Mouse (Mus musculus) intestine, embryonic 14.5 days (tissue): ENCODE data around the gene Scd2. TPM values are rescaled to one million over a fixed set of nuclear protein-coding genes. Genes with fewer than 3 reads are reported as not detected.
"Not testable (repeated sequence)": the region's sequence is repeated elsewhere in the genome, so short reads cannot be mapped to it uniquely, and the experiment has no call there.

Source experiments
- ATAC-seq: fragments of 200-750 bp; cut with Nextera tagmentation; replicated peaks from 2 replicates; pipeline ENCODE4 v1.8.0; 2017; ENCODE audit warnings: low read depth, moderate number of reproducible peaks, moderate TSS enrichment, moderate library complexity; ENCODE audit not compliant: low FRiP score, low TSS enrichment
- DNase-seq: peaks from one replicate; pipeline ENCODE4 v3.0.0-alpha.2; 2018; ENCODE audit warnings: low spot score
- H3K27ac ChIP-seq: fragments of 300-500 bp; sonication (generic); 2 replicates; pipeline ENCODE4 v1.5.1; 2014; ENCODE audit warnings: low read depth, mild to moderate bottlenecking, control low read depth
- H3K27me3 ChIP-seq: fragments of 300-500 bp; sonication (generic); replicated peaks from 2 replicates; pipeline ENCODE4 v1.6.1; 2014; ENCODE audit warnings: low read length, control low read depth; ENCODE audit not compliant: control insufficient read depth, insufficient read depth
- H3K36me3 ChIP-seq: fragments of 300-500 bp; sonication (generic); 2 replicates; pipeline ENCODE4 v1.6.1; 2014; ENCODE audit warnings: low read length, control low read depth; ENCODE audit not compliant: control insufficient read depth, insufficient read depth
- H3K4me1 ChIP-seq: fragments of 300-500 bp; sonication (generic); replicated peaks from 2 replicates; pipeline ENCODE4 v1.6.1; 2014; ENCODE audit warnings: low read length, control low read depth, mixed read lengths; ENCODE audit not compliant: control insufficient read depth, insufficient read depth
- H3K4me2 ChIP-seq: fragments of 300-500 bp; sonication (generic); 2 replicates; pipeline ENCODE4 v1.6.1; 2014; ENCODE audit warnings: low read length
- H3K4me3 ChIP-seq: fragments of 300-500 bp; sonication (generic); 2 replicates; pipeline ENCODE4 v1.5.1; 2014; ENCODE audit warnings: low read depth, low read length, control low read depth, mixed read lengths
- H3K9ac ChIP-seq: fragments of 300-500 bp; sonication (generic); 2 replicates; pipeline ENCODE4 v1.6.1; 2014; ENCODE audit warnings: mild to moderate bottlenecking, low read length
- H3K9me3 ChIP-seq: fragments of 300-500 bp; sonication (generic); 2 replicates; pipeline ENCODE4 v1.6.1; 2016; ENCODE audit warnings: low read length, control low read depth; ENCODE audit not compliant: control insufficient read depth
- WGBS: fragments of 180-500 bp; shearing (Covaris S2); extraction: QIAGEN DNeasy Blood & Tissue Kit; methylation state at CpG from one replicate; pipeline ENCODE4 v1.1.7; 2014; 5-methylcytosine and 5-hydroxymethylcytosine counted together
- polyA plus RNA-seq: library from polyadenylated mRNA; unstranded; fragments of >200 nt; fragmentation: Nextera tagmentation; extraction: Ambion mirVana; gene quantifications from 2 replicates; pipeline ENCODE4 v1.2.1, GENCODE M21; 2014

Gene Scd2
- polyA plus RNA-seq, 1 experiment from 2014 or later = 386 TPM

GRCm38 (mm10) chr19:44280755-44281154 is 12.7 kb upstream of the Scd2 start:
- no peak for ATAC-seq
- peak; percentile 63 for DNase-seq
- no peaks in the 10 kb centered on the region for H3K9me3 ChIP-seq
- no peaks in the 10 kb centered on the region for H3K27me3 ChIP-seq
- no peak overlapping the region for H3K9ac ChIP-seq
- peak overlapping the region; percentile 25 for H3K27ac ChIP-seq
- H3K4me3 ChIP-seq = no peak overlapping the region
- H3K36me3 ChIP-seq = no peaks in the 10 kb centered on the region
- H3K4me1 ChIP-seq = peaks cover 40% of the 10 kb centered on the region
- 8% methylated on average over 6 of the region's 6 CpGs for WGBS
- no peak overlapping the region for H3K4me2 ChIP-seq

GRCm38 (mm10) chr19:44281825-44282447 is 11.5 kb upstream of the Scd2 start:
- H3K36me3 ChIP-seq, H3K9ac ChIP-seq, ATAC-seq, H3K9me3 ChIP-seq, DNase-seq, H3K4me2 ChIP-seq, H3K27me3 ChIP-seq, H3K4me3 ChIP-seq: not testable (repeated sequence)
- H3K27ac ChIP-seq = peak overlapping the region; percentile 68
- WGBS = 60% methylated on average over 1 of the region's 1 CpGs
- peaks cover 48% of the 10 kb centered on the region for H3K4me1 ChIP-seq

GRCm38 (mm10) chr19:44282534-44283156 is 10.8 kb upstream of the Scd2 start:
- Histone ChIP-seq H3K4me1 (peaks cover 55% of the 10 kb centered on the region), H3K9ac (no peak overlapping the region), H3K36me3 (no peaks in the 10 kb centered on the region), H3K27me3 (no peaks in the 10 kb centered on the region), H3K4me2 (no peak overlapping the region), H3K4me3 (no peak overlapping the region), H3K27ac (peak overlapping the region; percentile 91), H3K9me3 (no peaks in the 10 kb centered on the region)
- no peak for ATAC-seq
- 28% methylated on average over 9 of the region's 9 CpGs for WGBS
- no peak for DNase-seq

- H3K9ac ChIP-seq = peak overlapping the region; percentile 46
- 29% methylated on average over 15 of the region's 15 CpGs for WGBS
- no peak for DNase-seq
These were observed 10.1 kb upstream of the Scd2 start for GRCm38 (mm10) chr19:44283157-44284024.

GRCm38 (mm10) chr19:44284025-44284695 is 9.3 kb upstream of the Scd2 start:
- under 1% methylated on average over 36 of the region's 38 CpGs for WGBS
- peak overlapping the region; percentile 91 for H3K27ac ChIP-seq
- H3K36me3 ChIP-seq = no peaks in the 10 kb centered on the region
- H3K9me3 ChIP-seq = no peaks in the 10 kb centered on the region
- peaks cover 57% of the 10 kb centered on the region for H3K4me1 ChIP-seq
- peak overlapping the region; percentile 76 for H3K4me2 ChIP-seq
- H3K4me3 ChIP-seq = peak overlapping the region; percentile 43
- H3K27me3 ChIP-seq = no peaks in the 10 kb centered on the region
- H3K9ac ChIP-seq = peak overlapping the region; percentile 55
- ATAC-seq (peak; percentile 99), DNase-seq (peak; percentile 95)

More at GRCm38 (mm10) chr19:44283157-44284024, 10.1 kb upstream of the Scd2 start:
- ATAC-seq = 0 out of 2 replicates have a peak, but pooled peaks have one; percentile 0
- Histone ChIP-seq H3K4me3 (peak overlapping the region; percentile 43), H3K4me2 (peak overlapping the region; percentile 76), H3K4me1 (peaks cover 57% of the 10 kb centered on the region), H3K36me3 (no peaks in the 10 kb centered on the region), H3K27ac (peak overlapping the region; percentile 91), H3K9me3 (no peaks in the 10 kb centered on the region), H3K27me3 (no peaks in the 10 kb centered on the region)

DNA sequence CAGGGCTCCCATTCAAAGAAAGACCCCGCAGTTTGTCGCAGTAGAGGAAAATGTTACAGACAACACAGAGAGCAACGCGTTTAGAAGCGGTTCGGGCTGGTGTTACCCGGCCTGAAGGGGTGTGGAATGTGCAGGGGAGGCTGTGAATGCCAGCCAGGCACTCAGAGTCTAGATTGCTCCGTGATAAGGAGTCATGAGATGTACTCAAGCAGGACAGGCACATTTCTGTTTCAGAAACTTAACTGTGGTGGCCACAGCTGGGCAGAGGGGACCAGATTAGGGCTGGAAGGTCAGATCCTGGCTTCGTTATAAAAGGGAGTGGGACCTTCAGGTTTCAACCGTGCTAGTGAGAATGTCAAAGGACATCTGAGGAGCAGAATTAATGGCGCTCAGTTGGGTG is 8.8 kb upstream of the Scd2 start:
- WGBS = 4% methylated on average over 11 of the region's 11 CpGs
- DNase-seq = no peak
- Histone ChIP-seq H3K4me1 (peaks cover 57% of the 10 kb centered on the region), H3K27ac (peak overlapping the region; percentile 91), H3K4me3 (peak overlapping the region; percentile 43), H3K9me3 (no peaks in the 10 kb centered on the region), H3K36me3 (no peaks in the 10 kb centered on the region), H3K9ac (peak overlapping the region; percentile 55), H3K4me2 (peak overlapping the region; percentile 76), H3K27me3 (no peaks in the 10 kb centered on the region)
- no peak for ATAC-seq

DNA sequence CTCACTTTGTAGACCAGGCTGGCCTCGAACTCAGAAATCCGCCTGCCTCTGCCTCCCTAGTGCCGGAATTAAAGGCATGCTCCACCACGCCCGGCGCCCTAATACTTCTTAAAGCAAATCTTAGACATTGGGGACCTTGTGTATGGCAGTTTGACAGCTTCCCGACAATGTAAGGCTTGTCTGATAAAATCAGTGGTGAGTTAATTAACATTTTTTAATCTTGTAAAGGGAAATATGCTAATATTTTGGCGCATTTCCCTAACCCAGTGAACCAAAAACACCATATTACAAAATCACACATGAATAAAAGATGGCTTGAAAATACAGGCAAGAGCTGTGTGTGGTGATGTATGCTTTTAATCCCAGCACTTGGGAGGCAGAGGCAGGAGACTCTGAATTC is 7.9 kb upstream of the Scd2 start:
- H3K27ac ChIP-seq = no peak overlapping the region
- H3K27me3 ChIP-seq = no peaks in the 10 kb centered on the region
- no peaks in the 10 kb centered on the region for H3K36me3 ChIP-seq
- H3K4me1 ChIP-seq = peaks cover 50% of the 10 kb centered on the region
- no peak overlapping the region for H3K9ac ChIP-seq
- DNase-seq (no peak), ATAC-seq (no peak)
- 95% methylated on average over 8 of the region's 8 CpGs for WGBS
- H3K9me3 ChIP-seq = no peaks in the 10 kb centered on the region
- H3K4me3 ChIP-seq = no peak overlapping the region
- no peak overlapping the region for H3K4me2 ChIP-seq

DNA sequence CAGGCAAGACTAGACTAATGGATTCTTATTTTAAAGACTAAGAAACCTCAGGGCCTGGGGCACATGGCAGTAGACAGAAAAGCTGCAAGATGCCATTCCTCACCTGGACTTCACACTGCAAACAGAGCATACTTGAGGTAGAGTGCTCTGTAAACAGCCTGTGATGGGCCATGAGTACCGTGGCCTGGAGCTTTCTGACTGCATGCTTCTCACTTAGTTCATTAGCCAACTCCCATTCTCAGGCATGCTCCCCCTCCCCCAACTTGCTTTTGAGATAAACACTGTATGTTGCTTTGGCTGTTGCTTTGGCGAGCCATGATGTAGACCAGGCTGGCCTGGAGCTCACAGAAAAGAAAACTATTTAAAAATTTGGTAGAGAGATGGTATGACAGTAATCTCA is 7.4 kb upstream of the Scd2 start:
- no peak for DNase-seq
- no peaks in the 10 kb centered on the region for H3K27me3 ChIP-seq

More for the DNA sequence above, 7.4 kb upstream of the Scd2 start:
- no peak for ATAC-seq
- Histone ChIP-seq H3K4me2 (no peak overlapping the region), H3K36me3 (no peaks in the 10 kb centered on the region), H3K9me3 (no peaks in the 10 kb centered on the region), H3K9ac (no peak overlapping the region), H3K4me1 (peaks cover 45% of the 10 kb centered on the region), H3K27ac (no peak overlapping the region), H3K4me3 (no peak overlapping the region)
- WGBS = 36% methylated on average over 2 of the region's 2 CpGs
